Mouse (Mus musculus): ENCODE results near the gene Gm28047.

GRCm38 (mm10) chr15:102590567-102590966 is 34.3 kb downstream of the Gm28047 start:
- TF ChIP-seq POLR2A (IDR thresholded peaks at IDR 0.05; ENCODE audit: borderline replicate concordance, insufficient read depth, low read length): no peak
- TF ChIP-seq CTCF (IDR thresholded peaks at IDR 0.05; ENCODE audit: borderline replicate concordance, insufficient read depth, low read depth, low read length): no peak
